Mouse (Mus musculus): Measurements from ENCODE around the gene Prkcq. TPM values are rescaled to one million over a fixed set of nuclear protein-coding genes. Genes with fewer than 3 reads are reported as not detected.

Gene Prkcq
- 9.4 and 10.5 TPM in 2 replicates for polyA plus RNA-seq (2015; fragmentation: Nextera tagmentation; extraction: Ambion mirVana)

DNA sequence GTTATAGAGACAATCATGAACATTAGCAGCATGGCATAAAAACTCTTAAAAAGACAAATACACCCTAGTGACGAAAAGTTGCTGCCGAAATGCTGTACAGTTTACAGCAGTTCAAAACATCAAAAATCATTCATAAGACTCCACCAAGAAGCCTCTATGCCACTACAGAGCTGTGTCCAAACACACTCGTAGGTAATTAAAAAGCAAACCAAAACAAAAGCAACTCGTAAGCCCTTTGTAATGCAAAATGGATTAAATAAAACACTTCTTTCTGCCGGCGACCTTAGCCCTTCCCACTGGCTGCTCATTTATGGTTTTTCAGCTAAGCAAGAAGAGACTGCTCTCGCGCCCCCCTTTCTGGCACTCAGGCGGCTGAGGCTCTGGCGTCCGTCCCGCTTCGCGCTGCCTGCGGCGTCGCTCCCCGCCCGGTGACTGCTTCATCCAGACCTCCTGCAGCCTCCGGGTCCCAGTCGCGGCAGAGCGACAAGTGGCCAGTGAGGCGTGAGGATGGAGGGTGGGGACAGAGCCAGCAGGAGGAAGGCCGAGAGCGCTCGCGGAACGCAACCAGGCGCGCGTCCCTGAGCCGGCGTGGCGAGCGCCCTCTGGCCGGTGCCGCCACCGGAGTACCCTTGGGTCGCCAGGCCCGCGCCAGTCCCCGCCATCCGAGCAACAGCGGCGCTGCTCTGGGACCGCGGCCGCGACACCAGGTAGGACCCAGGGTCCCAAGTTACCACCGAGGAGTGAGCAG lies at the start of gene Prkcq:
Gene Prkcq, plus strand, starts transcription at position 355 of the 748 bp plus-strand sequence.
- ATAC-seq (ENCODE audit: low read depth) = peak; percentile 91
- H3K36me3 ChIP-seq = no peaks in the 10 kb centered on the region
- WGBS = 3% methylated on average over 51 of the region's 51 CpGs
- peak within 1 kb of the TSS; percentile 70 for H3K9ac ChIP-seq
- H3K27me3 ChIP-seq = peaks cover 19% of the 10 kb centered on the region; the same call in 1 of the 2 replicates
- peak within 1 kb of the TSS; percentile 48 for H3K4me3 ChIP-seq
- H3K9me3 ChIP-seq = no peaks in the 10 kb centered on the region
- peaks cover 22% of the 10 kb centered on the region for H3K4me1 ChIP-seq (replicated peaks)
- H3K27ac ChIP-seq (replicated peaks) = 0 out of 2 replicates have a peak within 1 kb of the TSS, but pooled peaks have one; percentile 2
- peak within 1 kb of the TSS; percentile 71 for H3K4me2 ChIP-seq

DNA sequence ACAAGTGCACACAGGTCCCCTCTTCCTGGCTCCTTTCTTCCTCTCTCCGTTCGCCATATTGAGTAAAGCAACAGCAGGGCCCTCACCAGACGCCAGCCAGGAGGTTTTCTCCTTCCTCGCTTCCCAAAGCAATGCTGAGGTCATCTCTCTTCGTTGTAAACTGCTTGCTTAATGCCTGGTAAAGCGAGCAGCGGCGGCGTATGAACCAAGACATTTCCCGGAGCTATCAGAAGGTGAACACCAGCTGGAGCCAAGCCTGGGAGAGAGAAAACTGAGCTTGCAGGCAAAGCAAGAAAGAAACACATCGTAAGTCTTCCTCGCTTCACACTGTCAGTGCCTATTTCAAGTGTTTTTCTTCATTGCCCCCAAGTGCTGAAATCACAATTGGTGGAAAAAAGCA lies 41.0 kb upstream of the Prkcq start:
- H3K4me2 ChIP-seq = no peak overlapping the region
- no peak overlapping the region for H3K27ac ChIP-seq (replicated peaks)
- no peaks in the 10 kb centered on the region for H3K9me3 ChIP-seq
- no peak overlapping the region for H3K9ac ChIP-seq
- no peaks in the 10 kb centered on the region for H3K4me1 ChIP-seq (replicated peaks)
- H3K36me3 ChIP-seq = no peaks in the 10 kb centered on the region
- ATAC-seq (ENCODE audit: low read depth) = no peak
- WGBS = 85% methylated on average over 12 of the region's 12 CpGs
- H3K4me3 ChIP-seq = no peak overlapping the region
- no peaks in the 10 kb centered on the region for H3K27me3 ChIP-seq

GRCm38 (mm10) chr2:11135718-11136117 lies 36.2 kb upstream of the Prkcq start:
- no peak for ATAC-seq (ENCODE audit: low read depth)
- WGBS = 67% methylated on average over 6 of the region's 6 CpGs

GRCm38 (mm10) chr2:11138076-11138475 lies 33.8 kb upstream of the Prkcq start:
- H3K36me3 ChIP-seq = no peaks in the 10 kb centered on the region
- no peak overlapping the region for H3K27ac ChIP-seq (replicated peaks)
- no peak overlapping the region for H3K9ac ChIP-seq
- WGBS = 87% methylated on average over 6 of the region's 6 CpGs
- ATAC-seq (ENCODE audit: low read depth) = no peak
- H3K27me3 ChIP-seq = no peaks in the 10 kb centered on the region
- H3K4me3 ChIP-seq = no peak overlapping the region
- H3K9me3 ChIP-seq = no peaks in the 10 kb centered on the region
- no peaks in the 10 kb centered on the region for H3K4me1 ChIP-seq (replicated peaks)
- H3K4me2 ChIP-seq = no peak overlapping the region

More at GRCm38 (mm10) chr2:11135718-11136117, 36.2 kb upstream of the Prkcq start:
- Histone ChIP-seq H3K4me2 (no peak overlapping the region), H3K9me3 (no peaks in the 10 kb centered on the region), H3K9ac (no peak overlapping the region), H3K27me3 (no peaks in the 10 kb centered on the region), H3K36me3 (no peaks in the 10 kb centered on the region), H3K27ac (replicated peaks) (no peak overlapping the region), H3K4me3 (no peak overlapping the region), H3K4me1 (replicated peaks) (no peaks in the 10 kb centered on the region)

DNA sequence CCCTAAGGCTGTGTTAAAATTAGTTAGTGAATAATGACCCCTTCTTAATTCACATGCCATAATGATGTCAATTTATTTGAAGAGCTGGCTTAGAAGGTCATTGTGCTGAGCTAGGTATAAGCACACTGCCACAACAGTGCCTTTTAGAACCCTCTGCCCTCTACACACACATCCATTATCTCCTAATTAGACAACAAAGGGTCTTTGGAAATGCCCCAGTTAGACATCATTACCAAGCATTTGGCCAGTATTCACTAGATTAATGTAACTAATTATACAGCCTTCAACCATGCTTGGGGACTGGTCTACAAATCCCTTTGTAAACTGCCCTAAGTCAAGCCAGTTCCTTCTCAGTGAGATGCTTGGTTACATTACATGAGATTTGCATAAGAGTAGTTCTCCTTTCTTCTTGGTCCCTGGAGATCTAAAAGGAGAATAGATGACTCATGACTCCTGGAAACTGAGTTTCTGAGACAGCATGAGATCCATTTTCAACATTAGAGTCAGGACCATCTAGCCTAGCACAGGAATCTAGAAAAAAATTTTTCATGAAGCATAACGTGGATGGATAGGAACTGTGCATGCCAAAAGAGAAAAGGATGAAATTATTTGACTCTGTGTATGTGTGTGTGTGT lies 32.3 kb upstream of the Prkcq start:
- 66% methylated on average over 1 of the region's 1 CpGs for WGBS
- Histone ChIP-seq H3K9me3 (no peaks in the 10 kb centered on the region), H3K27me3 (no peaks in the 10 kb centered on the region), H3K36me3 (no peaks in the 10 kb centered on the region), H3K4me1 (replicated peaks) (no peaks in the 10 kb centered on the region), H3K4me3 (no peak overlapping the region), H3K27ac (replicated peaks) (no peak overlapping the region), H3K4me2 (no peak overlapping the region), H3K9ac (no peak overlapping the region)
- ATAC-seq (ENCODE audit: low read depth) = no peak

DNA sequence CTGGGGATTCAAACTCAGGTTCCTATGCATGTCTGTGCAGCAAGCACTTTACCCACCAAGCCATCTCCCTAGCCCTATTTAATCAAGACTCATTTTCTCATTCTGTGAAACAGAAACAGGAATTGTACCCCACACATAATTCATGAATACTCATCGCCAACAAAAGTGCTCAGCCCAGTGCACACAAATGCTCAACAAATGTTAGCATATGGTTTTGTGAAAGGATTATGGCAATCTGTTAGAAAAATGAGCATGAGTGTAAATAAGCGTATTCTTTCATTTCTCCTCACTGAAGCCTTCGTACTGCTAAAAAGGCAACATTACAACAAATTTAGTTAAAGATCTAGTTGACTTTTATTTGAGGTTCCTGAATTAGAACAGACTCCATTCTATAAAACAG lies 31.5 kb upstream of the Prkcq start:
- Histone ChIP-seq H3K9ac (no peak overlapping the region), H3K9me3 (no peaks in the 10 kb centered on the region), H3K27me3 (no peaks in the 10 kb centered on the region), H3K27ac (replicated peaks) (no peak overlapping the region), H3K4me2 (no peak overlapping the region), H3K36me3 (no peaks in the 10 kb centered on the region), H3K4me3 (no peak overlapping the region), H3K4me1 (replicated peaks) (no peaks in the 10 kb centered on the region)
- ATAC-seq (ENCODE audit: low read depth) = no peak
- 92% methylated on average over 3 of the region's 3 CpGs for WGBS

GRCm38 (mm10) chr2:11149091-11149490 lies 22.8 kb upstream of the Prkcq start:
- no peak for ATAC-seq (ENCODE audit: low read depth)
- WGBS = 90% methylated on average over 4 of the region's 4 CpGs

GRCm38 (mm10) chr2:11150975-11151374 lies 20.9 kb upstream of the Prkcq start:
- Histone ChIP-seq H3K9me3 (no peaks in the 10 kb centered on the region), H3K4me2 (no peak overlapping the region), H3K36me3 (no peaks in the 10 kb centered on the region), H3K9ac (no peak overlapping the region), H3K27ac (replicated peaks) (no peak overlapping the region), H3K27me3 (no peaks in the 10 kb centered on the region), H3K4me1 (replicated peaks) (no peaks in the 10 kb centered on the region), H3K4me3 (no peak overlapping the region)
- WGBS = 80% methylated on average over 7 of the region's 7 CpGs
- no peak for ATAC-seq (ENCODE audit: low read depth)

More at GRCm38 (mm10) chr2:11149091-11149490, 22.8 kb upstream of the Prkcq start:
- H3K27me3 ChIP-seq = no peaks in the 10 kb centered on the region
- no peaks in the 10 kb centered on the region for H3K36me3 ChIP-seq
- H3K4me3 ChIP-seq = no peak overlapping the region
- H3K4me2 ChIP-seq = no peak overlapping the region
- H3K4me1 ChIP-seq (replicated peaks) = no peaks in the 10 kb centered on the region
- H3K9ac ChIP-seq = no peak overlapping the region
- H3K27ac ChIP-seq (replicated peaks) = no peak overlapping the region
- H3K9me3 ChIP-seq = no peaks in the 10 kb centered on the region

DNA sequence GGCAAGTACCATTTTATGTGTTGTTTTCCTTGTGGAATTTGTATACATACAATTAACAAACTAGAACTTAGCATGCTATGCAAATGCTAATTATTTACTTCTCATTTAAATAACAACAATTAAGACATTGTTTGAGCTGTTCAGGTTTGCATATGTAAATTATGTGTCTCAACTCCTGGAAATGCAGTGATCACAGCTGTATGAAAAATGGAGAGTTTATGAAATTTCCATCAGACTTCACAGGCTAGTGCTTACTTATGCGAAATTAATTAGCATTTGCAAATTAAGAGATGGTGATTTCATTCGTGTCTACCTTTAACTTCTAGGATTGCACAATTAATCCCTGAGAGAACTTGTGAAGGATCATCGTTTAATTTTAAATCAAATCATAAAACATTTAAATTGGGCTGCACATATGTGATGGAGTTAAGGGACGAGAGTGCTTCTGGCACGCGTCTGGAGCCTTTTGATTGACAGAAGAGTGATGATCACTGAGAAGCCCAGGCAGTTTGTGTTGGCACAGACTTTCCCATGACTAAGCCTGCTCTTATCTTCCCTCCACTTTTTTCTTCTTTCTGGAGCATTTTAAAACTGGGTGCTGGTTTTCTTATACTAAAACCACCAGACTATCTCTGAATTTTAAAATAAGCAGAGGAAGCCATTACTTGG lies 20.1 kb upstream of the Prkcq start:
- Histone ChIP-seq H3K36me3 (no peaks in the 10 kb centered on the region), H3K9me3 (no peaks in the 10 kb centered on the region), H3K4me3 (no peak overlapping the region), H3K27me3 (no peaks in the 10 kb centered on the region), H3K9ac (no peak overlapping the region), H3K27ac (replicated peaks) (no peak overlapping the region), H3K4me2 (no peak overlapping the region), H3K4me1 (replicated peaks) (no peaks in the 10 kb centered on the region)
- no peak for ATAC-seq (ENCODE audit: low read depth)
- 78% methylated on average over 6 of the region's 6 CpGs for WGBS

- H3K36me3 ChIP-seq = no peaks in the 10 kb centered on the region
- H3K4me2 ChIP-seq = no peak overlapping the region
- H3K27me3 ChIP-seq = no peaks in the 10 kb centered on the region
- H3K9ac ChIP-seq = no peak overlapping the region
- H3K27ac ChIP-seq (replicated peaks) = no peak overlapping the region
- no peak overlapping the region for H3K4me3 ChIP-seq
- 91% methylated on average over 7 of the region's 7 CpGs for WGBS
- no peaks in the 10 kb centered on the region for H3K9me3 ChIP-seq
- H3K4me1 ChIP-seq (replicated peaks) = no peaks in the 10 kb centered on the region
- no peak for ATAC-seq (ENCODE audit: low read depth)
Measured at GRCm38 (mm10) chr2:11159641-11160040, 12.3 kb upstream of the Prkcq start.

DNA sequence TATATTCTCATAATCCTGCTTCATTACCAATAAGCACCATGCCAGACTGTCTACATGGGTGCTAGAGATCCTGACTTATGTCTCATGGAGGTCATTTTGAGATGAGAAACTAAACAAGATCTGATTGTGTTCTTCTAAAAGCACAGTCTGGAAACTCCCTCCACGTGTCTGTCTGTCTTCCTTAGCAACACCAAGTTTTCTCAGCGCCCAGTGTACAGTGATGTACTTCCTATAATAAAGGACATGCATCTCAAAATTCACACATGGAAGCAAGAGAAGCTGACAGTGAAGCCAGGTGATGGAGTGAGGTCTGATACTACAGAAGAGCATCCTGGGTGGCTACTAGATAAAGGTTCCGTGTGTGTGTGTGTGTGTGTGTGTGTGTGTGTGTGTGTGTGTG lies 11.2 kb upstream of the Prkcq start:
- H3K4me3 ChIP-seq = no peak overlapping the region
- H3K27ac ChIP-seq (replicated peaks) = no peak overlapping the region
- H3K4me1 ChIP-seq (replicated peaks) = no peaks in the 10 kb centered on the region
- no peaks in the 10 kb centered on the region for H3K9me3 ChIP-seq
- H3K27me3 ChIP-seq = no peaks in the 10 kb centered on the region
- 78% methylated on average over 3 of the region's 3 CpGs for WGBS
- ATAC-seq (ENCODE audit: low read depth) = no peak
- H3K36me3 ChIP-seq = no peaks in the 10 kb centered on the region
- H3K4me2 ChIP-seq = no peak overlapping the region
- H3K9ac ChIP-seq = no peak overlapping the region

- 89% methylated on average over 4 of the region's 4 CpGs for WGBS
- Histone ChIP-seq H3K36me3 (no peaks in the 10 kb centered on the region), H3K4me3 (no peak overlapping the region), H3K27ac (replicated peaks) (no peak overlapping the region), H3K4me1 (replicated peaks) (no peaks in the 10 kb centered on the region), H3K9me3 (no peaks in the 10 kb centered on the region), H3K4me2 (no peak overlapping the region), H3K27me3 (no peaks in the 10 kb centered on the region), H3K9ac (no peak overlapping the region)
- no peak for ATAC-seq (ENCODE audit: low read depth)
Measured at GRCm38 (mm10) chr2:11161336-11161735, 10.6 kb upstream of the Prkcq start.
